Mouse (Mus musculus) intestine, embryonic 14.5 days (tissue): ENCODE results near the gene Fam118b. TPM values are rescaled to one million over a fixed set of nuclear protein-coding genes. Genes with fewer than 3 reads are reported as not detected.
A peak's percentile ranks its signal among the peaks of the same experiment; 100 is the strongest.

Experiments used
- ATAC-seq: fragments of 200-750 bp; cut with Nextera tagmentation; replicated peaks from 2 replicates; pipeline ENCODE4 v1.8.0; 2017; ENCODE audit warnings: low read depth, moderate number of reproducible peaks, moderate TSS enrichment, moderate library complexity; ENCODE audit not compliant: low FRiP score, low TSS enrichment
- DNase-seq: peaks from one replicate; pipeline ENCODE4 v3.0.0-alpha.2; 2018; ENCODE audit warnings: low spot score
- H3K27ac ChIP-seq: fragments of 300-500 bp; sonication (generic); 2 replicates; pipeline ENCODE4 v1.5.1; 2014; ENCODE audit warnings: low read depth, mild to moderate bottlenecking, control low read depth
- H3K27me3 ChIP-seq: fragments of 300-500 bp; sonication (generic); replicated peaks from 2 replicates; pipeline ENCODE4 v1.6.1; 2014; ENCODE audit warnings: low read length, control low read depth; ENCODE audit not compliant: control insufficient read depth, insufficient read depth
- H3K36me3 ChIP-seq: fragments of 300-500 bp; sonication (generic); 2 replicates; pipeline ENCODE4 v1.6.1; 2014; ENCODE audit warnings: low read length, control low read depth; ENCODE audit not compliant: control insufficient read depth, insufficient read depth
- H3K4me1 ChIP-seq: fragments of 300-500 bp; sonication (generic); replicated peaks from 2 replicates; pipeline ENCODE4 v1.6.1; 2014; ENCODE audit warnings: low read length, control low read depth, mixed read lengths; ENCODE audit not compliant: control insufficient read depth, insufficient read depth
- H3K4me2 ChIP-seq: fragments of 300-500 bp; sonication (generic); 2 replicates; pipeline ENCODE4 v1.6.1; 2014; ENCODE audit warnings: low read length
- H3K4me3 ChIP-seq: fragments of 300-500 bp; sonication (generic); 2 replicates; pipeline ENCODE4 v1.5.1; 2014; ENCODE audit warnings: low read depth, low read length, control low read depth, mixed read lengths
- H3K9ac ChIP-seq: fragments of 300-500 bp; sonication (generic); 2 replicates; pipeline ENCODE4 v1.6.1; 2014; ENCODE audit warnings: mild to moderate bottlenecking, low read length
- H3K9me3 ChIP-seq: fragments of 300-500 bp; sonication (generic); 2 replicates; pipeline ENCODE4 v1.6.1; 2016; ENCODE audit warnings: low read length, control low read depth; ENCODE audit not compliant: control insufficient read depth
- WGBS: fragments of 180-500 bp; shearing (Covaris S2); extraction: QIAGEN DNeasy Blood & Tissue Kit; methylation state at CpG from one replicate; pipeline ENCODE4 v1.1.7; 2014; 5-methylcytosine and 5-hydroxymethylcytosine counted together
- polyA plus RNA-seq: library from polyadenylated mRNA; unstranded; fragments of >200 nt; fragmentation: Nextera tagmentation; extraction: Ambion mirVana; gene quantifications from 2 replicates; pipeline ENCODE4 v1.2.1, GENCODE M21; 2014

The Fam118b gene
- polyA plus RNA-seq, 1 experiment from 2014 or later, result 43.1 TPM

DNA sequence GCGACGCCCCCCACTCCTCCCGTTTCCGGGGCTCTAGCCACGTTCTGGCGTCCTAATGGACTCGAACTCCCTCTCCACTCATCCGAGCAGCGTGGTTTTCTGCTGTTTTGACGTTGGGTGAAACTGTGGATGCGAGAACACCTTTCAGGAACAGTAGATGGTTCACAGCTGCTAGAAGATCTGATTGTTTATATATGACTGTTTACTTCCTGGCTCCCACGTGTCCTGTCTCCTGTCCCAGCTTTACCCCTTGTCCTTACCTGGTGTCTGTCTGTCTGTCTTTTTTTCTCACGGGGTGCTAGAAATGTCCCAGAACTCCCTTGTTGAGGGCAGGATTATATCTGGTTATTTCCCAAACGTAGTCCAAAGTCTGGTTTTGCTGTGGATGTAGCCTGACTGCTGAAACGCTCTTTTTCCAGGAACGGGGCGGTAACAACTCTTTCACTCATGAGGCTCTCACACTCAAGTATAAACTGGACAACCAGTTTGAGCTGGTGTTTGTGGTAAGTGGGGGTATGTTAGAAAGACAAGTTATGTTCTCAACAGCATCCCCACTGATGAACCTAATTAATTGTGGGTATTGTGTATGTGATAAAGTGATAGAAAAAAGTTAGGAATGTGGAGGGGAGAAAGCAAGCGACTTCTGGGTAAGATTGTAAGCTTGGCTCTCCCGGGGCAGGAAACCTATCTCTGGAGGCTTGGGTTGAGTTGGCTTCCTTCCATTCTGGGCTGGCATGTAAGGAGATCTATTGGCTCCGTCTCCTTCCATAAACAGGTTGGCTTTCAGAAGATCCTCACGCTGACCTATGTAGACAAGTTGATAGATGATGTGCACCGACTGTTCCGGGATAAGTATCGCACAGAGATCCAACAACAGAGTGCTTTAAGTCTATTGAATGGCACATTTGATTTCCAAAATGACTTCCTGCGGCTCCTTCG, 55.8 kb downstream of the Fam118b start:
- Histone ChIP-seq H3K36me3 (peaks cover 62% of the 10 kb centered on the region), H3K9ac (peak overlapping the region; percentile 87), H3K4me3 (peak overlapping the region; percentile 96), H3K27me3 (no peaks in the 10 kb centered on the region), H3K27ac (peak overlapping the region; percentile 60), H3K4me1 (peaks cover 6% of the 10 kb centered on the region), H3K9me3 (no peaks in the 10 kb centered on the region), H3K4me2 (peak overlapping the region; percentile 79)
- WGBS, result 30% methylated on average over 26 of the region's 26 CpGs
- DNase-seq (no peak), ATAC-seq (peak; percentile 7)

GRCm38 (mm10) chr9:35210542-35211474, 56.8 kb downstream of the Fam118b start, which contains the start of gene Foxred1:
Gene Foxred1, minus strand, starts transcription at chr9:35211055.
- peaks cover 6% of the 10 kb centered on the region for H3K4me1 ChIP-seq
- 1% methylated on average over 72 of the region's 72 CpGs for WGBS
- H3K27me3 ChIP-seq, result no peaks in the 10 kb centered on the region
- H3K4me2 ChIP-seq, result peak within 1 kb of the TSS; percentile 87
- no peaks in the 10 kb centered on the region for H3K9me3 ChIP-seq
- peaks cover 64% of the 10 kb centered on the region for H3K36me3 ChIP-seq
- peak; percentile 100 for ATAC-seq
- H3K27ac ChIP-seq, result peak within 1 kb of the TSS; percentile 79
- peak within 1 kb of the TSS; percentile 96 for H3K4me3 ChIP-seq
- peak within 1 kb of the TSS; percentile 87 for H3K9ac ChIP-seq
- peak; percentile 99 for DNase-seq

- DNase-seq (no peak), ATAC-seq (no peak)
- Histone ChIP-seq H3K27ac (no peak overlapping the region), H3K9ac (no peak overlapping the region), H3K4me2 (no peak overlapping the region), H3K9me3 (no peaks in the 10 kb centered on the region), H3K36me3 (peaks cover 45% of the 10 kb centered on the region), H3K4me3 (no peak overlapping the region), H3K4me1 (peaks cover 8% of the 10 kb centered on the region), H3K27me3 (no peaks in the 10 kb centered on the region)
- WGBS, result 96% methylated on average over 2 of the region's 2 CpGs
These were observed 63.2 kb downstream of the Fam118b start for GRCm38 (mm10) chr9:35204421-35204820.

DNA sequence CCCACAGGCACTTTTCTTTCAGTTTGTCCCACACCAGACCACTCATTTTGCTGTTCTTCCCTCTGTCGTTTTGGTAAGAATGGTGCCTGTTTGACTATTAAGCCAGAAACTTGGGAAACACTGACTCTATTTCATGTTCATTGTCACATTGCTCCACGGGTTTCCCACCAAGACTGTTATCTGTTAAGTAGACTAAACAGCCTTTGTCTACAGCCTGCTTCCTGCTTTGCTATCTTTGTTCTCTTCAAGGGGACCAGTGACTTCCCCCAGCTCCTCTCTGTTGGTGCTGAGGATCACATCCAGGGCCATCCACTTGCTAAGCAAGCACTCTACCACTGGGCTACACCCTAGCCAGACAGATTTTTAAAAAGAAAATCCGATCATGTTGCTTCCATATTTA, 64.1 kb downstream of the Fam118b start:
- H3K4me2 ChIP-seq, result no peak overlapping the region
- H3K4me1 ChIP-seq, result peaks cover 8% of the 10 kb centered on the region
- H3K36me3 ChIP-seq, result peaks cover 40% of the 10 kb centered on the region
- no peaks in the 10 kb centered on the region for H3K27me3 ChIP-seq
- no peaks in the 10 kb centered on the region for H3K9me3 ChIP-seq
- H3K4me3 ChIP-seq, result no peak overlapping the region
- no peak overlapping the region for H3K27ac ChIP-seq
- H3K9ac ChIP-seq, result no peak overlapping the region
- no peak for DNase-seq
- no peak for ATAC-seq
- 53% methylated on average over 3 of the region's 3 CpGs for WGBS

GRCm38 (mm10) chr9:35200529-35201060, 67.0 kb downstream of the Fam118b start:
- WGBS, result 45% methylated on average over 9 of the region's 9 CpGs
- peak overlapping the region; percentile 85 for H3K4me2 ChIP-seq
- DNase-seq (no peak), ATAC-seq (no peak)
- H3K9me3 ChIP-seq, result no peaks in the 10 kb centered on the region
- peaks cover 8% of the 10 kb centered on the region for H3K4me1 ChIP-seq
- no peak overlapping the region for H3K27ac ChIP-seq
- H3K36me3 ChIP-seq, result peaks cover 11% of the 10 kb centered on the region
- H3K9ac ChIP-seq, result peak overlapping the region; percentile 79
- no peaks in the 10 kb centered on the region for H3K27me3 ChIP-seq
- H3K4me3 ChIP-seq, result peak overlapping the region; percentile 61

- ATAC-seq, result peak; percentile 93
- peak within 1 kb of the TSS; percentile 61 for H3K4me3 ChIP-seq
- WGBS, result under 1% methylated on average over 39 of the region's 44 CpGs
- H3K27ac ChIP-seq, result peak within 1 kb of the TSS; percentile 22; the same call in 1 of the 2 replicates
- peak; percentile 94 for DNase-seq
- no peaks in the 10 kb centered on the region for H3K27me3 ChIP-seq
- H3K4me2 ChIP-seq, result peak within 1 kb of the TSS; percentile 85
- peaks cover 4% of the 10 kb centered on the region; the same call in 1 of the 2 replicates for H3K36me3 ChIP-seq
- H3K9me3 ChIP-seq, result no peaks in the 10 kb centered on the region
- peaks cover 8% of the 10 kb centered on the region for H3K4me1 ChIP-seq
- peak within 1 kb of the TSS; percentile 79 for H3K9ac ChIP-seq
These were observed 67.7 kb downstream of the Fam118b start, which contains the start of the genes Srpr and Tirap for GRCm38 (mm10) chr9:35199772-35200471. Gene Srpr, plus strand, starts transcription at chr9:35200175. Gene Tirap, minus strand, starts transcription at chr9:35200291.

- 24% methylated on average over 18 of the region's 18 CpGs for WGBS
- DNase-seq (peak; percentile 55), ATAC-seq (peak; percentile 26)
- no peaks in the 10 kb centered on the region for H3K27me3 ChIP-seq
- peak overlapping the region; percentile 85 for H3K4me2 ChIP-seq
- H3K27ac ChIP-seq, result peak overlapping the region; percentile 22; the same call in 1 of the 2 replicates
- H3K4me1 ChIP-seq, result peaks cover 8% of the 10 kb centered on the region
- peak overlapping the region; percentile 61 for H3K4me3 ChIP-seq
- H3K9me3 ChIP-seq, result no peaks in the 10 kb centered on the region
- peak overlapping the region; percentile 79 for H3K9ac ChIP-seq
- no peaks in the 10 kb centered on the region for H3K36me3 ChIP-seq
These were observed 68.4 kb downstream of the Fam118b start for GRCm38 (mm10) chr9:35198945-35199771.
